ENCODE assay signal across 20 mouse cellular contexts in genomic region chr2:29400234-29400633, GRCm38 (mm10). TPM values are rescaled to one million over a fixed set of nuclear protein-coding genes. Genes with fewer than 3 reads are reported as not detected.
DNase-seq lines count a peak whose midpoint lies in the region; ATAC-seq and TF ChIP-seq lines count a peak whose summit lies in the region.
"Had no signal": no experiment of that assay in that cellular context is flagged by ENCODE, and none has a peak within 500 bp of the region (broad histone marks: within the 10 kb centered on the region; RNA-seq: fewer than 3 reads in every experiment).

No protein-coding gene starts in this region.

- no peaks in the 10 kb centered on the region for H3K36me3 ChIP-seq in lung, embryonic 14.5 days (ENCODE audit: insufficient read depth)
- H3K36me3 ChIP-seq: embryonic facial prominence, embryonic 13.5 days; forebrain, embryonic 15.5 days had no signal

- intact Hi-C loops in left cerebral cortex, postnatal 36 days (cut with DNase I): loop anchor here (2.0 kb wide), 1 partner anchor 69 kb away; no protein-coding TSS in a partner anchor
- intact Hi-C loops in heart, postnatal 14 days (cut with DNase I): no loop called here

- no peak for DNase-seq in lung, embryonic 14.5 days
- DNase-seq in lung, postnatal 36 days: no peak
- peak; percentile 29 to 41 for DNase-seq in frontal cortex, postnatal 25 days (ENCODE audit: low spot score in 2 of 2)
- peak; percentile 67 to 77 for DNase-seq in left cerebral cortex, postnatal 36 days (ENCODE audit: low spot score in 2 of 2)
- no peak for DNase-seq in thymus, adult 18-20 months
- no peak for DNase-seq in heart, postnatal 14 days
- DNase-seq: adrenal gland, postnatal 25 days; B cell, adult 2 months; cerebellum, adult 9-10 months; heart, postnatal 10 days; kidney, adult 8-10 months; kidney, postnatal 14 days; spleen, adult 18-20 months; thymus, postnatal 4 days had no signal

- H3K4me1 ChIP-seq in lung, embryonic 14.5 days (ENCODE audit: insufficient read depth): 0 out of 2 replicates have a peak, but pooled peaks cover 3% of the 10 kb centered on the region
- peaks cover 11% of the 10 kb centered on the region for H3K4me1 ChIP-seq in cortical plate, adult 2 months (ENCODE audit: control insufficient read depth, insufficient read depth, low read length)

- 0 out of 2 replicates have a peak overlapping the region, but pooled peaks have one; percentile 40 for H3K27ac ChIP-seq in lung, embryonic 14.5 days (ENCODE audit: low read depth)
- 0 out of 2 replicates have a peak overlapping the region, but pooled peaks have one; percentile 7 for H3K27ac ChIP-seq in cortical plate, adult 2 months (ENCODE audit: insufficient read depth, low read length)
- H3K27ac ChIP-seq: embryonic facial prominence, embryonic 13.5 days; forebrain, embryonic 15.5 days; hindbrain, embryonic 14.5 days; liver, embryonic 14.5 days had no signal

- no peak for TF ChIP-seq POLR2A in cortical plate, adult 2 months (IDR thresholded peaks at IDR 0.05; ENCODE audit: extremely low read depth, insufficient read depth, low read length)

- H3K27me3 ChIP-seq in lung, embryonic 14.5 days (ENCODE audit: insufficient read depth, low read length): no peaks in the 10 kb centered on the region
- H3K27me3 ChIP-seq: embryonic facial prominence, embryonic 13.5 days; forebrain, embryonic 15.5 days had no signal

- H3K9me3 ChIP-seq in lung, embryonic 14.5 days (ENCODE audit: low read depth, low read length): no peaks in the 10 kb centered on the region
- H3K9me3 ChIP-seq: embryonic facial prominence, embryonic 13.5 days; forebrain, embryonic 15.5 days had no signal

- TF ChIP-seq CTCF in lung, embryonic 14.5 days (IDR thresholded peaks at IDR 0.05; ENCODE audit: low read depth): no peak
- TF ChIP-seq CTCF in cortical plate, adult 2 months (IDR thresholded peaks at IDR 0.05; ENCODE audit: extremely low read depth, insufficient read depth, low read length): no peak

- H3K4me3 ChIP-seq in lung, embryonic 14.5 days (ENCODE audit: low read depth, low read length): no peak overlapping the region
- H3K4me3 ChIP-seq in cortical plate, adult 2 months (ENCODE audit: insufficient read depth, low read length): no peak overlapping the region
- H3K4me3 ChIP-seq: embryonic facial prominence, embryonic 13.5 days; forebrain, embryonic 15.5 days had no signal

- 79% methylated on average over 7 of the region's 7 CpGs for WGBS in lung, embryonic 14.5 days

- no peak overlapping the region for H3K4me2 ChIP-seq in lung, embryonic 14.5 days
- H3K4me2 ChIP-seq: embryonic facial prominence, embryonic 13.5 days; forebrain, embryonic 15.5 days; heart, embryonic 11.5 days; hindbrain, embryonic 14.5 days had no signal

- no peak for ATAC-seq in lung, embryonic 14.5 days (ENCODE audit: insufficient read depth)
- ATAC-seq: forebrain, embryonic 15.5 days had no signal

- H3K9ac ChIP-seq in lung, embryonic 14.5 days: no peak overlapping the region
- H3K9ac ChIP-seq: embryonic facial prominence, embryonic 13.5 days; forebrain, embryonic 15.5 days; hindbrain, embryonic 14.5 days; liver, embryonic 14.5 days had no signal

RNA-seq across cellular contexts. Expression of gene Med27, which starts 53.6 kb away (rescaled TPM):
- 48.8 and 53.0 TPM in 2 replicates for polyA plus RNA-seq in lung, embryonic 14.5 days (2014; fragmentation: Nextera tagmentation; extraction: Ambion mirVana)
- polyA plus RNA-seq in cortical plate, adult 2 months (2012; rRNA removed): 45.6 and 47.6 TPM in 2 replicates
- 10 to 100 TPM; 36.4 to 40.4 TPM for total RNA-seq in left cerebral cortex, postnatal 36 days (2021)
- 10 to 100 TPM; 15.2 to 15.5 TPM for total RNA-seq in heart, postnatal 14 days (2021)

Comparison
In these comparisons a context has a peak if more than half of its experiments do, and no peak if none do; other contexts are left out.
1. DNase-seq: peak in frontal cortex, postnatal 25 days (2 of 2) and left cerebral cortex, postnatal 36 days (2 of 2); none in lung, embryonic 14.5 days (single experiment), lung, postnatal 36 days (single experiment), thymus, adult 18-20 months (0 of 2) and heart, postnatal 14 days (0 of 2).